Mouse (Mus musculus): Measurements from ENCODE around the gene Aym1. TPM values are rescaled to one million over a fixed set of nuclear protein-coding genes. Genes with fewer than 3 reads are reported as not detected.
"Not testable (repeated sequence)": the region's sequence is repeated elsewhere in the genome, so short reads cannot be mapped to it uniquely, and the experiment has no call there.

Aym1 gene
- polyA plus RNA-seq, 1 experiment, result not detected

- H3K4me3 ChIP-seq (ENCODE audit: insufficient read depth, low read depth, low read length), result no peak overlapping the region
- H3K4me1 ChIP-seq (ENCODE audit: control insufficient read depth, insufficient read depth, low read length), result peaks cover 12% of the 10 kb centered on the region
- H3K27ac ChIP-seq (ENCODE audit: insufficient read depth, low read depth, low read length), result no peak overlapping the region
- no peak for TF ChIP-seq POLR2A (IDR thresholded peaks at IDR 0.05; ENCODE audit: insufficient read depth, low read depth, low read length)
- TF ChIP-seq CTCF (IDR thresholded peaks at IDR 0.05; ENCODE audit: insufficient read depth, low read depth, low read length), result no peak
- whole genome bisulfite sequencing, result 69% methylated on average over 4 of the region's 4 CpGs
Measured at GRCm38 (mm10) chr5:113332899-113333298, 24.2 kb upstream of the Aym1 start.

DNA sequence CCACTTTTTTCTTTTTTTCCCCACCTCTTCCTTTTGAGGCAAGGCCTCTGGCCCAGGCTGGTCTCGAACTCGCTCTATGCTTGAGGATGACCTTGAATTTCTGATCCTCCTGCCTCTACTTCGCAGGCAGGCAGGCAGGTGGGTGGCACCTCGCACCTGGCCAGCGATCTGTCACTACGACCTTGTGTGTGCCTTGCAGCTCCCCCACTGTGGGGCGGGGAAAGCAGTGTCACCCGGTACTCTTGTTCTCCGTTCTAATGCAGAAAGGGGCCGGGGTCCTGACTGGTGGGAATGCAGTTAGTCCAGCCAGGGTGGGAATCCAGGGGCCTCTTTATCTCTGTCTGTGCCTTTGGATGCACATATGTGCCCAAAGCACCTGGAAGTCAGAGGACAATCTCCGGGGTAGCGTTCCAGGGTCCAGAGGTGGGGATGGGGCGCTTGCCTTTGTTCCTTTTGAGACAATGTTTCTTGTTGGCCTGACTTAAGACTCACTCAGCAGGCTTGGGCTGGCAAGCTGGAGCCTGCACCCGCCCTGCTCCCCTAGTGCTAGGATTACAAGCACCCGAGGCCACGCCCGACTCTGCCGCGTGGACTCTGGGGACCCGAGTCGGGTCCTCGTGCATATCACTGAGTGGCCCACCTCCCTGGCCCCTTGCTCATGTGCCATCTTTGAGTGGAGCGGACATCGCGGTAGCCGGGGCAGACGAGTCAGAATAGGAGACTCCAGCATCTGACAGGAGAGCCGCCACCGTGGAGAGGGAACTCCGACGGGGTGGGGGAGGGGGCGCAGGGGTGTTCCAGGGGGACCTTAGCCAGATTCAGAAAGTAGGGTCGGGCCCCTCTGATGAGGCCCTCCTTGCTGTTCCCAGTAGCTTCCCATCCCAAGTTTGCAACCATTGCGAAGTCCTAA, 22.2 kb upstream of the Aym1 start:
- WGBS, result 18% methylated on average over 34 of the region's 34 CpGs
- H3K27ac ChIP-seq (ENCODE audit: insufficient read depth, low read depth, low read length), result no peak overlapping the region
- H3K4me3 ChIP-seq (ENCODE audit: insufficient read depth, low read depth, low read length), result no peak overlapping the region
- peaks cover 12% of the 10 kb centered on the region for H3K4me1 ChIP-seq (ENCODE audit: control insufficient read depth, insufficient read depth, low read length)
- TF ChIP-seq CTCF (IDR thresholded peaks at IDR 0.05; ENCODE audit: insufficient read depth, low read depth, low read length), result no peak
- no peak for TF ChIP-seq POLR2A (IDR thresholded peaks at IDR 0.05; ENCODE audit: insufficient read depth, low read depth, low read length)

GRCm38 (mm10) chr5:113335732-113336131, 21.4 kb upstream of the Aym1 start:
- Histone ChIP-seq H3K4me1 (ENCODE audit: control insufficient read depth, insufficient read depth, low read length) (peaks cover 12% of the 10 kb centered on the region), H3K27ac (ENCODE audit: insufficient read depth, low read depth, low read length) (no peak overlapping the region), H3K4me3 (ENCODE audit: insufficient read depth, low read depth, low read length) (peak overlapping the region; percentile 9; the same call in 1 of the 2 replicates)
- WGBS, result 5% methylated on average over 17 of the region's 17 CpGs
- TF ChIP-seq CTCF (IDR thresholded peaks at IDR 0.05; ENCODE audit: insufficient read depth, low read depth, low read length), result no peak
- no peak for TF ChIP-seq POLR2A (IDR thresholded peaks at IDR 0.05; ENCODE audit: insufficient read depth, low read depth, low read length)

DNA sequence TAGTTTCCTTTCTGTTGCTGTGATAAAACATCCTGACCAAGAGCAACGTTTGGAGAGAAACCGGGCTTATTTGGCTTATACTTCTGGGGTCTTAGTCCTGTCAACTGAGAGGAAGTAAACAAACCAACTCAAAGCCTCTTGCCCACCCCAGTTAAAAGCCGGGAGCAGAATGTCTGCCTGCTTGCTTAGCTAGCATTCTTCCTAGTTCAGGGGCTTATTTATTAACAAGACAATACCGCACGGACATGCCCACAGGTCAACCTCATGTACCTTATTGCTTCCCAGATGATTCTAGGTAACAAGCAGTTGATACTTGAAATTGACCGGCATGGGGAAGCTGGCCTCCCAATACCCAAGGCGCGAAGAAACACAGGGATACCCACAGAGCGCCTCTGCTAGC, 20.8 kb upstream of the Aym1 start:
- WGBS, result 64% methylated on average over 9 of the region's 9 CpGs
- no peak overlapping the region for H3K27ac ChIP-seq (ENCODE audit: insufficient read depth, low read depth, low read length)
- peaks cover 12% of the 10 kb centered on the region for H3K4me1 ChIP-seq (ENCODE audit: control insufficient read depth, insufficient read depth, low read length)
- no peak overlapping the region for H3K4me3 ChIP-seq (ENCODE audit: insufficient read depth, low read depth, low read length)
- no peak for TF ChIP-seq CTCF (IDR thresholded peaks at IDR 0.05; ENCODE audit: insufficient read depth, low read depth, low read length)
- no peak for TF ChIP-seq POLR2A (IDR thresholded peaks at IDR 0.05; ENCODE audit: insufficient read depth, low read depth, low read length)

- no peak overlapping the region for H3K27ac ChIP-seq (ENCODE audit: insufficient read depth, low read depth, low read length)
- 24% methylated on average over 16 of the region's 16 CpGs for WGBS
- TF ChIP-seq CTCF (IDR thresholded peaks at IDR 0.05; ENCODE audit: insufficient read depth, low read depth, low read length) (no peak), POLR2A (IDR thresholded peaks at IDR 0.05; ENCODE audit: insufficient read depth, low read depth, low read length) (no peak)
Measured at GRCm38 (mm10) chr5:113344635-113345386, 12.3 kb upstream of the Aym1 start.

GRCm38 (mm10) chr5:113345781-113346180, 11.3 kb upstream of the Aym1 start:
- 24% methylated on average over 11 of the region's 11 CpGs for WGBS
- TF ChIP-seq CTCF (IDR thresholded peaks at IDR 0.05; ENCODE audit: insufficient read depth, low read depth, low read length), result no peak
- no peak for TF ChIP-seq POLR2A (IDR thresholded peaks at IDR 0.05; ENCODE audit: insufficient read depth, low read depth, low read length)
- H3K4me1 ChIP-seq (ENCODE audit: control insufficient read depth, insufficient read depth, low read length), result peaks cover 20% of the 10 kb centered on the region
- no peak overlapping the region for H3K27ac ChIP-seq (ENCODE audit: insufficient read depth, low read depth, low read length)
- H3K4me3 ChIP-seq (ENCODE audit: insufficient read depth, low read depth, low read length), result no peak overlapping the region

More at GRCm38 (mm10) chr5:113344635-113345386, 12.3 kb upstream of the Aym1 start:
- H3K4me3 ChIP-seq (ENCODE audit: insufficient read depth, low read depth, low read length), result no peak overlapping the region
- peaks cover 19% of the 10 kb centered on the region for H3K4me1 ChIP-seq (ENCODE audit: control insufficient read depth, insufficient read depth, low read length)

DNA sequence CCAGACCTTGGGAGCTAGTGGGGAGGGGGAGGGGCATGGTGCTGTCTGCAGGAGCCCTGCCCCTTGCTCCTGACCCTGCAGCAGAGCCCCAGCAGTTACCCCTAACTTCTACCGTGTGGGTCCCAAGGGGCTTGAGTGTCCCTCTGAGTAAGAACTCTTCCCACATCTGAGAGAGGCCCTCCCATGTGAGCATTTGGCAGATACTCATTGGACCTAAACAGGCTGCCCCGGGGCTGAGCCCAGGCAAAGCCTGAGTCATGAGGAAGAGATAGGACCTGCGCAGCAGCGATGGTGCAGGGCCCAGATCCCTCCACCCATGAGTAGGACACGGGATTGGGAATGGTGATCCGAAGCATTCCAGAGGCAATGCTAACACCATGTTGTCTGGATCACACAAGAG, 10.4 kb upstream of the Aym1 start:
- WGBS, result 76% methylated on average over 6 of the region's 6 CpGs
- H3K4me1 ChIP-seq (ENCODE audit: control insufficient read depth, insufficient read depth, low read length), result peaks cover 20% of the 10 kb centered on the region

DNA sequence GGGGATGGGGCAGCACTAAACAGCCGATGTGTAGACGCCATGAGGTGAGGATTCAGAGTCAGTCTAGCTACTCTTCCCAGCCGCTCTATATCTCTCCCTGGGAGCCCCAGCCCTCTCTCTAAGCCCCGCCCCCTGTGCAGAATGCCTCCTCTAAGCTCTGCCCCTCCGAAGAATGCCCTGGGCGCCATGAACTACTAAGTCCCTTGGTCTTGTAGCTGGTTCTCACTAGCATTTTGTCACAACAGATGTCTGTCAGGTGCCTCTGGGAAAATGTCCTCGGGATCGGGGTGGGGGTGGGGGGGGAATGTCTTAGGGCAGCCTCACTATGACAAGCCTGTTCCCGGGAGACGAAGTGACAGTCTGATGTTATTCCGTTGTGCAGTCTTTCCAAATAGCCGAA, 9.5 kb upstream of the Aym1 start:
- no peak overlapping the region for H3K4me3 ChIP-seq (ENCODE audit: insufficient read depth, low read depth, low read length)
- 56% methylated on average over 12 of the region's 12 CpGs for WGBS

More for the DNA sequence above, 10.4 kb upstream of the Aym1 start:
- not testable (repeated sequence) for H3K27ac ChIP-seq (ENCODE audit: insufficient read depth, low read depth, low read length); H3K4me3 ChIP-seq (ENCODE audit: insufficient read depth, low read depth, low read length)

GRCm38 (mm10) chr5:113348597-113348996, 8.5 kb upstream of the Aym1 start:
- TF ChIP-seq CTCF (IDR thresholded peaks at IDR 0.05; ENCODE audit: insufficient read depth, low read depth, low read length), result no peak
- TF ChIP-seq POLR2A (IDR thresholded peaks at IDR 0.05; ENCODE audit: insufficient read depth, low read depth, low read length), result no peak
- Histone ChIP-seq H3K4me1 (ENCODE audit: control insufficient read depth, insufficient read depth, low read length) (peaks cover 23% of the 10 kb centered on the region), H3K27ac (ENCODE audit: insufficient read depth, low read depth, low read length) (no peak overlapping the region), H3K4me3 (ENCODE audit: insufficient read depth, low read depth, low read length) (no peak overlapping the region)
- 56% methylated on average over 13 of the region's 13 CpGs for WGBS

More for the DNA sequence above, 9.5 kb upstream of the Aym1 start:
- H3K4me1 ChIP-seq (ENCODE audit: control insufficient read depth, insufficient read depth, low read length), result peaks cover 23% of the 10 kb centered on the region
- H3K27ac ChIP-seq (ENCODE audit: insufficient read depth, low read depth, low read length), result no peak overlapping the region
- no peak for TF ChIP-seq CTCF (IDR thresholded peaks at IDR 0.05; ENCODE audit: insufficient read depth, low read depth, low read length)
- no peak for TF ChIP-seq POLR2A (IDR thresholded peaks at IDR 0.05; ENCODE audit: insufficient read depth, low read depth, low read length)

Measured in olfactory bulb, adult 2 months (tissue).